Mouse (Mus musculus) myocyte (in vitro differentiated cells): ENCODE data around the gene Zic1.

Experiments
- CEBPB ChIP-seq: IDR thresholded peaks from 2 replicates; pipeline ENCODE4 v1.6.1; 2011; ENCODE audit warnings: mild to moderate bottlenecking, moderate library complexity; ENCODE audit not compliant: poor library complexity, insufficient read depth, severe bottlenecking
- E2F4 ChIP-seq: IDR thresholded peaks from one replicate; pipeline ENCODE4 v1.6.1; 2011; ENCODE audit warnings: mild to moderate bottlenecking, control low read depth, moderate library complexity; ENCODE audit not compliant: insufficient read depth
- MYOD1 ChIP-seq, 3 experiments: IDR thresholded peaks; one replicate each; pipeline ENCODE4 v1.6.1; 2011; ENCODE audit warnings: control low read depth in 2 of 3, low read depth in 2 of 3, mild to moderate bottlenecking in 2 of 3, moderate library complexity in 1 of 3; ENCODE audit not compliant: insufficient read length in 2 of 3, control insufficient read depth in 1 of 3
- POLR2A ChIP-seq: IDR thresholded peaks from one replicate; pipeline ENCODE4 v1.6.1; 2011; ENCODE audit warnings: low read depth, mild to moderate bottlenecking, control low read depth, moderate library complexity; ENCODE audit not compliant: insufficient read length
- POLR2AphosphoS2 ChIP-seq: IDR thresholded peaks from one replicate; pipeline ENCODE4 v1.6.1; 2011; ENCODE audit warnings: low read depth, control low read depth; ENCODE audit not compliant: insufficient read length
- TCF12 ChIP-seq: IDR thresholded peaks from one replicate; pipeline ENCODE4 v1.6.1; 2011; ENCODE audit warnings: mild to moderate bottlenecking, control low read depth; ENCODE audit not compliant: poor library complexity, insufficient read depth, severe bottlenecking
- TCF3 ChIP-seq: IDR thresholded peaks from one replicate; pipeline ENCODE4 v1.6.1; 2011; ENCODE audit warnings: low read depth, control low read depth; ENCODE audit not compliant: insufficient read length
- USF1 ChIP-seq: IDR thresholded peaks from one replicate; pipeline ENCODE4 v1.6.1; 2011; ENCODE audit warnings: low read depth, mild to moderate bottlenecking, control low read depth, moderate library complexity

DNA sequence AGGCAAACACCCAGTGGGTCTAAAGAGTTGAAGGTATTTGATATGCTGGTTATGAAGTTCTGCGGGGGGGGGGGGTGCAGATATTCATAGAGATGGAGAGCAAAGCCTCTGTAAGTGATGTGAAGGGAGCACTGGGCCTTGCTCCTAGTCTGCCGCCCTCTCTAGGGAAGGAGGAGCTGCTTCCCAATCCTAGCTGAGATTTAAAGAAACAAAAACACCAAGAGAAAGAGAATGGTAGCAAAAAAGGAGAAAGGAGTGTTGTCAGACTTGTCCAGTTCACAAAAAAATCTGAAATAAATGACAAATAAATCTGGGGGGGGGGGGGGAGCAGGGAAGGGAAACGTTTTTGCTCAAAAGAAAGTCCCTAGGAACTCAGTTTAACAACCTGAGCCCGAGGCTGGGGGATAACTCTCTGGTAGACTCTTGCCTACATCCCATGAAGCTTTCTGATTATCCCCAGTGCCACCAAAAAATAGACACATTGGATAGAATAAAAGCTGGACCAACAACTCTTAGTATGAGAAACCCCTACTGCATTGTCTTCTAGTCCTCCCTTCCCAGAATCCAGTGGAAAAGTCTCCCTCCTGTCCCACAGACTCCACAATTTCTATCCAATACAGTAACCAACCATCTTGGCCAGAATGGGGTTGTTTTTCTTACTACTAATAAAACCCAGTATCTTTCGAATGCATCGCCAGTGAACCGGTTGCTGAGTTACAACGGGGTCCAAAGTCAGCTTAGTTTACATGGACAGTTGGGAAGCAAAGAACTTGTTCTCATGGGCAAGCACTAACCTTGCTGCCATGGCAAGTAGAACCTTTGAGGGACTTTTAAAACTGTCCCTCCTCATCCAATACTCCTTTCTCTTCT lies 20.2 kb upstream of the Zic1 start:
- TF ChIP-seq POLR2A (no peak), POLR2AphosphoS2 (no peak), TCF12 (no peak), E2F4 (no peak), USF1 (no peak), TCF3 (no peak), MYOD1 (IDR thresholded peaks at IDR 0.05; ENCODE audit: control insufficient read depth in 1 of 3, insufficient read length in 2 of 3, low read depth in 2 of 3) (no peak), CEBPB (no peak)
